Mouse (Mus musculus) erythroid progenitor cell, adult 5-6 weeks (primary cell): Measurements from ENCODE around the gene Dock3. TPM values are rescaled to one million over a fixed set of nuclear protein-coding genes. Genes with fewer than 3 reads are reported as not detected.

Experiments
- total RNA-seq, 2 experiments: library from RNA; stranded (forward) in 1 of 2; stranded (reverse) in 1 of 2; fragments of 150-400 nt in 1 of 2; fragments of 186-747, 209-891 nt in 1 of 2; gene quantifications; 2 replicates each; pipeline versions ENCODE4 v1.2.3 to v1.2.4; 2015 to 2017; ENCODE audit warnings: low replicate concordance in 2 of 2

Gene Dock3
- total RNA-seq, 2 experiments from 2014 or later: 10.1 TPM; not detected in 1

Other genes starting within 250 kb of the Dock3 start
- 7.6 and 17.2 TPM in 2 replicates for gene Mapkapk3, start 58.0 kb upstream of the Dock3 start, total RNA-seq (2015; ENCODE audit: low replicate concordance)
- gene Mapkapk3, start 58.0 kb upstream of the Dock3 start, total RNA-seq (2017; ENCODE audit: low replicate concordance): 10.0 and 15.7 TPM in 2 replicates
- 5.9 and 23.4 TPM in 2 replicates for gene Cish, start 64.1 kb upstream of the Dock3 start, total RNA-seq (2015; ENCODE audit: low replicate concordance)
- 3.6 and 5.1 TPM in 2 replicates for gene Cish, start 64.1 kb upstream of the Dock3 start, total RNA-seq (2017; ENCODE audit: low replicate concordance)
- gene Hemk1, start 106.4 kb upstream of the Dock3 start, total RNA-seq (2015; ENCODE audit: low replicate concordance): not detected in 2 replicates
- 0.15 and 3.9 TPM in 2 replicates for gene Hemk1, start 106.4 kb upstream of the Dock3 start, total RNA-seq (2017; ENCODE audit: low replicate concordance)
- not detected in 2 replicates for gene 6430571L13Rik, start 108.7 kb upstream of the Dock3 start, total RNA-seq (2015; ENCODE audit: low replicate concordance)
- not detected in 2 replicates for gene 6430571L13Rik, start 108.7 kb upstream of the Dock3 start, total RNA-seq (2017; ENCODE audit: low replicate concordance)
- not detected in 2 replicates for gene Cacna2d2, start 167.7 kb upstream of the Dock3 start, total RNA-seq (2015; ENCODE audit: low replicate concordance)
- not detected in 2 replicates for gene Cacna2d2, start 167.7 kb upstream of the Dock3 start, total RNA-seq (2017; ENCODE audit: low replicate concordance)